Mouse (Mus musculus) forebrain, embryonic 12.5 days (tissue): Measurements from ENCODE around the gene Lbhd2. TPM values are rescaled to one million over a fixed set of nuclear protein-coding genes. Genes with fewer than 3 reads are reported as not detected.
A peak's percentile ranks its signal among the peaks of the same experiment; 100 is the strongest.

Source experiments
- ATAC-seq: fragments of 200-750 bp; cut with Nextera tagmentation; 2 replicates; pipeline ENCODE4 v1.8.0; 2017; ENCODE audit warnings: moderate TSS enrichment; ENCODE audit not compliant: low FRiP score
- H3K27ac ChIP-seq: fragments of 300-500 bp; sonication (generic); 2 replicates; pipeline ENCODE4 v1.5.1; 2016; ENCODE audit warnings: mild to moderate bottlenecking
- H3K27me3 ChIP-seq: fragments of 300-500 bp; sonication (generic); 2 replicates; pipeline ENCODE4 v1.6.1; 2016; ENCODE audit warnings: mild to moderate bottlenecking
- H3K36me3 ChIP-seq: fragments of 300-500 bp; sonication (generic); replicated peaks from 2 replicates; pipeline ENCODE4 v1.6.1; 2016; ENCODE audit warnings: mild to moderate bottlenecking
- H3K4me1 ChIP-seq: fragments of 300-500 bp; sonication (generic); 2 replicates; pipeline ENCODE4 v1.6.1; 2016
- H3K4me2 ChIP-seq: fragments of 300-500 bp; sonication (generic); 2 replicates; pipeline ENCODE4 v1.6.1; 2016; ENCODE audit warnings: mild to moderate bottlenecking, moderate library complexity
- H3K4me3 ChIP-seq: fragments of 300-500 bp; sonication (generic); replicated peaks from 2 replicates; pipeline ENCODE4 v1.5.1; 2016; ENCODE audit warnings: mild to moderate bottlenecking
- H3K9ac ChIP-seq: fragments of 300-500 bp; sonication (generic); 2 replicates; pipeline ENCODE4 v1.6.1; 2016; ENCODE audit warnings: mild to moderate bottlenecking
- H3K9me3 ChIP-seq: fragments of 300-500 bp; sonication (generic); 2 replicates; pipeline ENCODE4 v1.6.1; 2016
- WGBS: fragments of 180-500 bp; shearing (Covaris S2); methylation state at CpG from one replicate; pipeline ENCODE4 v1.1.7; 2016; 5-methylcytosine and 5-hydroxymethylcytosine counted together
- polyA plus RNA-seq: library from polyadenylated mRNA; unstranded; fragments of >200 nt; fragmentation: Nextera tagmentation; extraction: Ambion mirVana; gene quantifications from 2 replicates; pipeline ENCODE4 v1.2.1, GENCODE M21; 2016

The Lbhd2 gene
- polyA plus RNA-seq, 1 experiment from 2014 or later, result 0.51 TPM

DNA sequence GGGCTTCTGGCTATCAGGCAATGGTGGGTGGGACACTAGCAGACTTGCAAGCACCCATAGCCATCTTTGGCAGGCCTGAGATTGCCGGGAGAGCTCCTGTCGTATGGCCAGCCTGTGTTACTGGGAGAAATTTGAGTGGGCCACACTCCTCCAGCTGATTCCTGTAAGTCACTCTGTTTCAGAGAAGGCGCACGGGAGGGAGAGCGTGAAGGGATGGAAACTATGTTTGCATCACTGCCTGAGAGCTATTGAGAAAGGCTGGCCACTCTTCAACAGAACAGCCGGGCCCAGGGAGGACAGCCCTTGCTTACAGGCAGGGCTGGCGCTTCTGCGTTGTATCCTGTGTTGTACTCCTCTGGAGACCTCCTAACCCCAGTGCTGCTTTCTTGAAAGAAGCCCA is 30.0 kb downstream of the Lbhd2 start:
- Histone ChIP-seq H3K9me3 (no peaks in the 10 kb centered on the region), H3K4me3 (no peak overlapping the region), H3K4me1 (peaks cover 5% of the 10 kb centered on the region; the same call in 1 of the 2 replicates), H3K27ac (no peak overlapping the region), H3K4me2 (no peak overlapping the region), H3K9ac (no peak overlapping the region), H3K36me3 (no peaks in the 10 kb centered on the region), H3K27me3 (peaks cover 88% of the 10 kb centered on the region)
- no peak for ATAC-seq
- WGBS, result 73% methylated on average over 8 of the region's 8 CpGs

DNA sequence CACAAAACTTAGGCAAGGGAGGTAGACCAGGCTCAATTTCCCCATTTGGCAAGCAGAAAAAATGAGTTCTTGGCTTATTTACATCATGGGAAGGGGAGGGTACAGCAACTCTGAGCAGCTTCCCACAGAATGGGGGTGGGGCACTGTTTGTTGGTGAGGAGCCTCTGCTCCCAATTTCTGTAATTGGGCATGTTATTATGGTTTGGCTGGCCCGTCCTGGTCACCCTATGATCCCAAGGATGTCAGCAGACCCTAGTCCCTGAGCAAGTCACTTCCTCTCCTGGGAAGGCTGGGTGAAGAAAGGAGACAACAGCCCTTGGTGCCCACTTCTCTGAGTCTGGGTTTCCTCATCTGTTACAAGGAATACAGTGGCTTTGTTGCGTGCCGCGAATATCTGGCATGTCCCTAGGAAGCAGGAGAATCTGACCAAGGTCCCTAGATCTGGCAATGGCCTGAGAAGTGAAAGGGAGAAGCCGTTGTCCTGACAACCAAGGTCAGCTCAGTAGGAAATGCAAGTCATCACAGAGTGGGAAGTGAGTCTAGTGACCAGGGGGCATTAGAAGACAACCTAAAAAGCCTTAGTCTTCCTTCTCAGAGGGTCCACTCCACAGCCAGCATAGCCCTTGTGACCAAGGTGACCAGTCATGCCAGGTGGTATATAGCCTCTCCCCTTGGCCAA is 30.8 kb downstream of the Lbhd2 start:
- no peak overlapping the region for H3K4me3 ChIP-seq
- WGBS, result 82% methylated on average over 5 of the region's 5 CpGs
- H3K9ac ChIP-seq, result no peak overlapping the region
- no peak overlapping the region for H3K27ac ChIP-seq
- H3K4me1 ChIP-seq, result peaks cover 12% of the 10 kb centered on the region
- no peak for ATAC-seq
- no peaks in the 10 kb centered on the region for H3K36me3 ChIP-seq
- H3K4me2 ChIP-seq, result no peak overlapping the region
- no peaks in the 10 kb centered on the region for H3K9me3 ChIP-seq
- peaks cover 88% of the 10 kb centered on the region for H3K27me3 ChIP-seq

DNA sequence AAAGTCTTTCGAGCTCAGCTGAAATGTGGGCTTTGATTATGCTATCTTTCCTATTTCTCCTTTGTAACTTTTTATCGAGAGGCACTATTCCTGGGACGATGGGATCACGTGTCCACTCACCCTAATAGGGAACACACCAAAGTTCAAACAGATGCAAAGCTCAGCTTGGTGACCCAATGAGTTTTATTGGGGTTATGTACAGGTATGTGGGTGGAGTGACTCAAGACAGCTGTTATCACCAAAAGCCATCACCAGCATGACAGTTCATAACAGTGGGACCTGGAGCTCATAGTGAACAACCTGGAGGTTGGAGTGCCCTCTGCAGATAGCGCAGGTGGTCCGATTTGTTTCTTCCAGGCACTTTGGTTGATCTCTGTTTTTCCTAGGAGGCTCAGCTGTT is 32.2 kb downstream of the Lbhd2 start:
- no peak overlapping the region for H3K27ac ChIP-seq
- no peaks in the 10 kb centered on the region for H3K9me3 ChIP-seq
- H3K36me3 ChIP-seq, result no peaks in the 10 kb centered on the region
- peaks cover 89% of the 10 kb centered on the region for H3K27me3 ChIP-seq
- no peak overlapping the region for H3K4me2 ChIP-seq
- H3K4me3 ChIP-seq, result no peak overlapping the region
- no peak overlapping the region for H3K9ac ChIP-seq
- 85% methylated on average over 6 of the region's 6 CpGs for WGBS
- H3K4me1 ChIP-seq, result peaks cover 19% of the 10 kb centered on the region
- ATAC-seq, result no peak

DNA sequence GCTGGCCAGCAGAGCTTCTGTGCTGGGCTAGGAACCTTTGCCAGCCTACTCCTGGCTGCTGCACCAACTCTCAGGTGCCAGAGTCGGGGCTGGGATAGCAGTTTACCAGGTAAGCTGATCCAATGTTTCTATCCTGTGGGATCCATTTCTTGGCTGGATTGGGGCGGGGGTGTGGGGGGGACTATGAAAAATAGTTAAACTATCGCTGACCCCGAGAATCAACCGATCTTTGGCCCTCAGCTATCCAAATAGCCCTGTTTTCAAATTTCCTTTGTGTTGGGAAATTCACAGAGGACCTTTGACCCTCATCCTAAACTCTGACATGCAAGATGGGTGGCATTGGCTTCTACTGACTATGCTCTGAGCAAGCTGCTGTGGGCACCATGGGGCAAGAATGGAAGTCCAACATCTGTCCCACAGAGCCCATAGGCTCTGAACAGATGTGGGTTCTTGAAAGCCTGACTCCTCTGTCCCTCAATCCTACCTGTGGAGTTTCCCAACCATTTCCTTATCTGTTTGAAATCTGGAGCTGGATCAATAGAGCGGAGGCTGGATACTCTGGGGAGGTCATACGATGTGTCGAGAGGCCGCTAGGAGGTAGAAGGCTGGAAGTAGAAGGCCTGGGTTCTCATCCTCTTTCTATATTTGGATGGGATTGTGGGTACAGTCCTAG is 34.2 kb downstream of the Lbhd2 start:
- H3K9ac ChIP-seq, result no peak overlapping the region
- H3K4me3 ChIP-seq, result no peak overlapping the region
- H3K9me3 ChIP-seq, result no peaks in the 10 kb centered on the region
- ATAC-seq, result no peak
- no peak overlapping the region for H3K4me2 ChIP-seq
- H3K4me1 ChIP-seq, result peaks cover 21% of the 10 kb centered on the region
- H3K36me3 ChIP-seq, result no peaks in the 10 kb centered on the region
- 93% methylated on average over 9 of the region's 9 CpGs for WGBS
- H3K27ac ChIP-seq, result no peak overlapping the region
- H3K27me3 ChIP-seq, result peaks cover 92% of the 10 kb centered on the region

DNA sequence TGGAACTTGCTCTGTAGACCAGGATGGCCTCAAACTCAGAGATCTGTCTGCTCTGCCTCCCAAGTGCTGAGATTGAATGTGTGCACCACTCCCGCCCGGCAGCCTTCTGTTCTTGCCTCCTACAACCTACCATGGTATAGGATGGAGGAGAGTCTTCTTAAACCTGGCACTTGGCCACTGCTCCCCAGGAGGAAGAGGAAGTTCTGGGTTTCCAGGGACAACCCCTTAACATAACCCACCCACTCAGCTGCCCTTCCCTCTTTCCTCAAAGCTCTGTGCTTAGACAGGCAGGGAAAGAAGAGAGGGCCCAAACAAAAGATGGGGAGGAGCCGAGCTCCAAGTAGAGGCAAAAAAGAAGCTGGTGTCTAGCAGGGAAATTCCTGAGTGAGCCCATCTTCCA is 34.9 kb downstream of the Lbhd2 start:
- H3K4me3 ChIP-seq, result no peak overlapping the region
- 61% methylated on average over 3 of the region's 3 CpGs for WGBS
- H3K27ac ChIP-seq, result no peak overlapping the region
- no peaks in the 10 kb centered on the region for H3K36me3 ChIP-seq
- H3K9me3 ChIP-seq, result no peaks in the 10 kb centered on the region
- H3K9ac ChIP-seq, result no peak overlapping the region
- no peak for ATAC-seq
- H3K27me3 ChIP-seq, result peaks cover 93% of the 10 kb centered on the region
- no peak overlapping the region for H3K4me2 ChIP-seq
- H3K4me1 ChIP-seq, result peaks cover 24% of the 10 kb centered on the region

DNA sequence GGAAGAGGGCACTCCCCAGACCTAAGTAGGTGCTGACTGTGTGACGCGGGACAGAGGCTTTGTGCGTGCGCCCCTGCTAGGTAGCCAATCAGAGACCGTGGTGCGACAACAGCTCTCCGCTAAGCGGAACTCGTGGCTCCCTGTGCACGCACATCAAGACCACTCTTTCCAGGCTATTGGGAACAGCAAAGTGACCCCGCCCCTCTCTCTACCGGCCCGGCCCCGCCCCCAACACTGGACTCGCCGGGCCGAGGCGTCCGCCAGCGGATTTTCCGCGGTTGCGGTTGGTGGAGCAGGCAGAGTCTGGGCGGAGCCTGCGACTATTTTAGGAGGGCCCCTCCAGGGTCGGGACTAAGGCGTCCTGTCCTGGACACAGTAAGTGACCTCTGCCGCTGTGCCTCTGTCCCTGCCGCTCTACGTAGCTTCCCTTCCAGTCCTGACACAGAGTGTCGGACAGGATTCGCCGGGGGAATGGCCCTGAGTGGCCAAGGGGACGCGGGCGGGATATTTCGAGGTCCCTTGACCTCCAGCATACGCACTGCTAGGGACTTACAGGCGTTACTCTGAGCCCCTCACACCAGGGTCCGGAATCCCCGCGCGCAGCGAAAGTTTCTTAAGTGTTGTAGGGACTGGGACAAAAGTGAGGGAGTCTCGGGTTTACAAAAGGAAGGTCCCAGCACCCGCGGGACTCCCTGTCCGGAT is 35.9 kb downstream of the Lbhd2 start, which contains the start of gene Tnfaip2:
Gene Tnfaip2, plus strand, starts transcription at position 161 of the 702 bp plus-strand sequence.
- under 1% methylated on average over 48 of the region's 48 CpGs for WGBS
- peak; percentile 82 for ATAC-seq
- H3K27ac ChIP-seq, result no peak within 1 kb of the TSS
- no peaks in the 10 kb centered on the region for H3K9me3 ChIP-seq
- peak within 1 kb of the TSS; percentile 39 for H3K4me3 ChIP-seq
- no peaks in the 10 kb centered on the region for H3K36me3 ChIP-seq
- peak within 1 kb of the TSS; percentile 69 for H3K4me2 ChIP-seq
- peaks cover 94% of the 10 kb centered on the region for H3K27me3 ChIP-seq
- H3K9ac ChIP-seq, result no peak within 1 kb of the TSS
- H3K4me1 ChIP-seq, result peaks cover 26% of the 10 kb centered on the region

DNA sequence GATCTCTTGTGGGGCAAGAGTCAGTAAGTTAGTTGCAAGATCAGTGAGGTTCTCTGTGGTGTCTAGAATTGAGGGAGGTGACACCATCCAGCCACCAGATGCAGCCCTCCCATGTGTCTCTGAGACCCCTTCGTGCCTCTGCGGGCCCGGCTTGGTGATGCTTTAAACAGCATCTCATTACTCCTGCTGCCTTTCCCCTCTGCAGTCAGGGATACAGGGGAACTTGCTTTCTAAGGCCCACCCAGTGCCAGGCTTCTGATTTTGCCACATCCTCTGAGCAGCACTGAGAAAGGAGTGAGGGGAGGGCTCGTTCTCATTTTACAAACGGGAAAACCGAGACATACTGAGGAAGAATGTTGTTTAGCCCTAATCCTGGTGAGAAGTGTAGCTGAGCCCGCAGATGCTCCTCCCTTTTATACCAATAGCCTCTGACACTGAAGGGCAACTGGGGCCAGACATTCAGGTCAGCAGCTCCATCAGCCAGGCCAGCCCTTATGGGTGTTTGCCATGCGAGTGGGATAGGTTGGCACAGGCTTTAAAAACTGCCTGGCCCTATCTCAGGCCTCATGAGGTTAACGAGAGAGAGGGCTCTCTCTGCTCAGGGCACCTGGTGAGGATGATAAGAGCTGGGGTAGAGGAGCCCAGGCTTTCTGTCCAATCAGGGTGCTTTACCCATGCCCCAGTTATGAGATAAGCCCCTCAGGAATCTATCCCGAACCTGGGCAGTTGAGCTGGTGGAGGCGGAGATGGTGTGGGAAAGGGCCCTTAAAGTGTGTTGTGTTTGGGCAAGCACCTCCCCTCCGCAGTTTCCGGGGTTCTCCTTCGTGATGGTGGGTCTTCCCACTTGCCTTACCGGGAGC is 36.6 kb downstream of the Lbhd2 start:
- peak overlapping the region; percentile 39 for H3K4me3 ChIP-seq
- H3K36me3 ChIP-seq, result no peaks in the 10 kb centered on the region
- ATAC-seq, result no peak
- peaks cover 26% of the 10 kb centered on the region for H3K4me1 ChIP-seq
- H3K9ac ChIP-seq, result no peak overlapping the region
- peak overlapping the region; percentile 69 for H3K4me2 ChIP-seq
- H3K27ac ChIP-seq, result no peak overlapping the region
- H3K9me3 ChIP-seq, result no peaks in the 10 kb centered on the region
- peaks cover 94% of the 10 kb centered on the region for H3K27me3 ChIP-seq
- 8% methylated on average over 15 of the region's 15 CpGs for WGBS

DNA sequence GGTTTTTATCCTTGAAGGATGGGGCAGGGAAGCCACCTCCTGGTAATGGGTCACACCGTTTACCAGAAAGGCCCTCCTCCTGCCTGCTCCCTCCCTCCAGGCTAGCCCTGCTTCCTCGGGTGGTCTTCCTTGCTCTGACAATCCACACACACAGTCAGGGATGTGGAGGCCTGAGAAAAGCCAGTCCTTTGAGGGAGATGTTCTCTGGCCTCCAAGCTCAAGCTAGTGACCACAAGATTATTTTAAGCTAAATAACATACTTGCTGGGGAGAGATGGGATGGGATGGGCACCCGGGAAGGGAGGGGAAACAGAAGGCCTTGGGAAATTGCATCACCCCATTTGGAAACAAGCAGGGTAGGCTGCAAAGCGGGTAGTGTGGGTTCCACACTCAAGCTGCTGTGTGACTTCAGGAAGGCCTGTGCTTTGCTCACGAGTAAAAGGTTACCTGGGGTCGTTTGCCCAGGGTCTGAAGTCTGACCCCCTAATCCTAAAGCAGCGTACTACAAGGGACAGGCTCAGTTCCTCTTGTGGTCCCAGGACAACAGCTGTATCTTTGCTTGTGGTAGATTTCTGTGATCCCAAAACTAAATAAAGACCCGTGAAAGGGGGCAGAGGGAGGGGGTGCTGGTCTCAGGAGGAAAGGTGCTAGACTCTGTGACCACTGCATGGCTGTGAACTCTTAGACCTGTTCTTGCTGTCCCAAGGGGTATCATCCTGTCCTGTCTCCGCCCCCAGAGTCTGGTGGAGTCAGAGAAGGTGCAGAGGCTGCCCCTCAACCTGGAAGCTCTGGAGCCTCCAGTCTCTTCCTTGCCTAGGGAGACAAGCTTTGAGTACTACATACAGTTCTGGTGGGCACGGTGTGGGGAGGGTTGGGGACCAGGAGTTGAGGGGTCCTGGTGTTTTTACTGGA is 37.6 kb downstream of the Lbhd2 start:
- H3K9ac ChIP-seq, result no peak overlapping the region
- peaks cover 96% of the 10 kb centered on the region for H3K27me3 ChIP-seq
- no peak overlapping the region for H3K4me3 ChIP-seq
- no peaks in the 10 kb centered on the region for H3K36me3 ChIP-seq
- H3K4me1 ChIP-seq, result peaks cover 26% of the 10 kb centered on the region
- no peak for ATAC-seq
- no peak overlapping the region for H3K4me2 ChIP-seq
- no peak overlapping the region for H3K27ac ChIP-seq
- 24% methylated on average over 10 of the region's 10 CpGs for WGBS
- no peaks in the 10 kb centered on the region for H3K9me3 ChIP-seq

DNA sequence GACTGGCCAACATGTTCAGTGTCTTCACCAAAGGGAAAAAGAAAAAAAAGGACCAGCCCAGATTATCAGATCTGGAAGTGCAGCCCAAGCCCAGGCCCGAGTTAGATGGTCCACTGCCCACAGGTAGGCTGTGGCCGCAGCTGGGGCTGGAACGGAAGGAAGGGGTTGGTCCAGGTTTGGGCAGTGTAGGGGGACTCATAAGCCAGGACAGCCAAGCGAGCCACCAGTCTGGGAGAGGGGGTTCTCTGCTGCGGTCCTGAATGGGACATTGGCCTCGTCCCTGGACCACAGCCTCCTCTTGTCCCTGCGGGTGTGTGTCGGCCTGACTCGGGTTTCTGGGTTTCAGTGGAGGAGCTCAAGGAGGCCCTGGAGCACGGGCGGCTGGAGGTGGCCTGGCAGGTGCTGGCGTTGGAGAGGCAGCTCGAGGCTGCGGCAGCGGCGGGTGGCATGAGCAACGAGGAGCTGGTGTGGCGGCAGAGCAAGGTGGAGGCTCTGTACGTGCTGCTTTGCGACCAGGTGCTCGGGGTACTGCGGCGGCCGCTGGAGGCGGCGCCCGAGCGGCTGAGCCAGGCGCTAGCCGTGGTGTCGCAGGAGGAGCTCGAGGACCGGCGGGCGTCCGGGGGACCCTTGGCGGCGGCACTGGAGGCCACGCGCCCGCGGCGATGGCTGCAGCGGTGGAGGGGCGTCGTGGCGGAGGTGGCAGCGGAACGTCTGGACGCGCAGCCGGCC is 38.7 kb downstream of the Lbhd2 start:
- Histone ChIP-seq H3K27me3 (peaks cover 100% of the 10 kb centered on the region), H3K4me1 (peaks cover 26% of the 10 kb centered on the region), H3K9me3 (no peaks in the 10 kb centered on the region), H3K9ac (no peak overlapping the region), H3K27ac (no peak overlapping the region), H3K4me2 (peak overlapping the region; percentile 37), H3K4me3 (peak overlapping the region; percentile 16; the same call in 1 of the 2 replicates), H3K36me3 (no peaks in the 10 kb centered on the region)
- ATAC-seq, result no peak
- 3% methylated on average over 51 of the region's 52 CpGs for WGBS

DNA sequence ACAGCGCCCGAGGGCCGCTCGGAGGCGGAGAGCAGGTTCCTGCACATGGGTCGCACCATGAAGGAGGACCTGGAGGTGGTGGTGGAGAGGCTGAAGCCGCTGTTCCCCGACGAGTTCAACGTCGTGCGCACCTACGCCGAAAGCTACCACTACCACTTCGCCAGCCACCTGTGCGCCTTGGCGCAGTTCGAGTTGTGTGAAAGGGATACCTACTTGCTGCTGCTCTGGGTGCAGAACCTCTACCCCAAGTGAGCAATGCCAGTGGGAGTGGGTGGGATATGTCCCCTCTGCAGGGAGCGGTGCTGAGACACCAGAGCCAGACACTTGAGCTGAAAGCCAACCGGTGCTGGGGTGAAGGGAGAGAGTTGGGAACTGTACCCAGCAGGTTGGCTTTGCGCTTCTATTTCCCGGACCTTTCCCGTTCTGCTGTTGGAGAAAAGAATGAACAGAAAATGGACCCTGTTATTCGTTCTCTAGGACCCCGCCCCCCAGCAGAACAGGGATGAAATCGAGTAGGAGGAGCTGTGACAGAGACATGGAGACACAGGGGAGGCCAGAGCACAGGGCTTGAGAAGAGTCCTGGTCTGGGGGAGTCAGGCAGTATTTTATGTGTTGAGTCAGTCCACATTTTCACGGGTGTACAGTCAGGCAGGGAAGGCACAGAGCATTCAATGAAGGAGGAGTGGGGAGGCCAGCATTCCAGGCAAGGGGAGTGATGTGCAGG is 39.4 kb downstream of the Lbhd2 start:
- Histone ChIP-seq H3K4me2 (peak overlapping the region; percentile 37), H3K27me3 (peaks cover 100% of the 10 kb centered on the region), H3K4me1 (peaks cover 26% of the 10 kb centered on the region), H3K27ac (no peak overlapping the region), H3K9me3 (no peaks in the 10 kb centered on the region), H3K4me3 (peak overlapping the region; percentile 16), H3K36me3 (no peaks in the 10 kb centered on the region), H3K9ac (no peak overlapping the region)
- ATAC-seq, result no peak
- WGBS, result 1% methylated on average over 27 of the region's 27 CpGs
